Mouse (Mus musculus) ES-E14 (cell line): ENCODE results near the gene Gm28047. TPM values are rescaled to one million over a fixed set of nuclear protein-coding genes. Genes with fewer than 3 reads are reported as not detected.

Experiments used
- DNase-seq: peaks from one replicate; pipeline ENCODE4 v3.0.0-alpha.2; 2013; ENCODE audit warnings: low read depth, low spot score
- H3K27ac ChIP-seq: 2 replicates; pipeline ENCODE4 v1.5.1; 2012; ENCODE audit warnings: low read depth, mild to moderate bottlenecking, low read length, moderate library complexity, mixed read lengths; ENCODE audit not compliant: poor library complexity, insufficient read depth, severe bottlenecking
- H3K36me3 ChIP-seq: 2 replicates; pipeline ENCODE4 v1.6.1; 2012; ENCODE audit warnings: mild to moderate bottlenecking, low read length, moderate library complexity, mixed read lengths; ENCODE audit not compliant: control insufficient read depth, poor library complexity, insufficient read depth, severe bottlenecking
- H3K4me1 ChIP-seq, 2 experiments: fragments of 150-350 bp in 1 of 2; sonication (generic) in 1 of 2; 2 replicates each; pipeline ENCODE4 v1.6.1; 2012; ENCODE audit warnings: low read length in 2 of 2, mild to moderate bottlenecking in 1 of 2, mixed read lengths in 1 of 2; ENCODE audit not compliant: control insufficient read depth in 2 of 2, insufficient read depth in 2 of 2, poor library complexity in 1 of 2
- H3K4me3 ChIP-seq, 2 experiments: fragments of 150-350 bp in 1 of 2; sonication (generic) in 1 of 2; 2 replicates each; pipeline ENCODE4 v1.5.1; 2012; ENCODE audit warnings: low read length in 2 of 2, low read depth in 1 of 2, mild to moderate bottlenecking in 1 of 2, mixed read lengths in 1 of 2; ENCODE audit not compliant: insufficient read depth in 1 of 2, poor library complexity in 1 of 2, severe bottlenecking in 1 of 2
- H3K9ac ChIP-seq: 2 replicates; pipeline ENCODE4 v1.6.1; 2012; ENCODE audit warnings: low read depth, mild to moderate bottlenecking, low read length, mixed read lengths; ENCODE audit not compliant: poor library complexity, insufficient read depth, severe bottlenecking
- H3K9me3 ChIP-seq: fragments of 150-350 bp; sonication (generic); 2 replicates; pipeline ENCODE4 v1.6.1; 2012; ENCODE audit warnings: low read depth, mild to moderate bottlenecking, low read length; ENCODE audit not compliant: control insufficient read depth, insufficient read depth
- CHD2 ChIP-seq: IDR thresholded peaks from 2 replicates; pipeline ENCODE4 v1.6.1; 2014; ENCODE audit warnings: mild to moderate bottlenecking, low read depth, low read length, inconsistent platforms
- HCFC1 ChIP-seq: IDR thresholded peaks from 2 replicates; pipeline ENCODE4 v1.6.1; 2012; ENCODE audit warnings: low read length, inconsistent platforms, borderline replicate concordance; ENCODE audit not compliant: insufficient read depth
- MAFK ChIP-seq: IDR thresholded peaks from 2 replicates; pipeline ENCODE4 v1.6.1; 2014; ENCODE audit warnings: mild to moderate bottlenecking, low read depth, low read length, inconsistent platforms; ENCODE audit not compliant: insufficient read depth
- ZC3H11A ChIP-seq: IDR thresholded peaks from 2 replicates; pipeline ENCODE4 v1.6.1; 2012; ENCODE audit warnings: low read depth, mild to moderate bottlenecking, inconsistent platforms, low read length, borderline replicate concordance
- ZNF384 ChIP-seq: IDR thresholded peaks from 2 replicates; pipeline ENCODE4 v1.6.1; 2012; ENCODE audit warnings: low read depth, low read length, inconsistent platforms
- in situ Hi-C, 2 experiments: fragments of 600-800 bp; cut with MboI; formaldehyde crosslinking; loops; one replicate each; pipeline ENCODE4 v1.15.1; 2025; ENCODE audit warnings: low sequenced_read_pairs in 2 of 2, inconsistent platforms in 1 of 2; ENCODE audit not compliant: unreplicated experiment in 2 of 2
- total RNA-seq: library from RNA; depleted of rRNA; stranded (reverse); fragments of 300-350 nt; gene quantifications from 2 replicates; pipeline ENCODE4 v1.2.3, GENCODE M21; 2012

Gm28047 gene
- total RNA-seq, 1 experiment, result not detected

DNA sequence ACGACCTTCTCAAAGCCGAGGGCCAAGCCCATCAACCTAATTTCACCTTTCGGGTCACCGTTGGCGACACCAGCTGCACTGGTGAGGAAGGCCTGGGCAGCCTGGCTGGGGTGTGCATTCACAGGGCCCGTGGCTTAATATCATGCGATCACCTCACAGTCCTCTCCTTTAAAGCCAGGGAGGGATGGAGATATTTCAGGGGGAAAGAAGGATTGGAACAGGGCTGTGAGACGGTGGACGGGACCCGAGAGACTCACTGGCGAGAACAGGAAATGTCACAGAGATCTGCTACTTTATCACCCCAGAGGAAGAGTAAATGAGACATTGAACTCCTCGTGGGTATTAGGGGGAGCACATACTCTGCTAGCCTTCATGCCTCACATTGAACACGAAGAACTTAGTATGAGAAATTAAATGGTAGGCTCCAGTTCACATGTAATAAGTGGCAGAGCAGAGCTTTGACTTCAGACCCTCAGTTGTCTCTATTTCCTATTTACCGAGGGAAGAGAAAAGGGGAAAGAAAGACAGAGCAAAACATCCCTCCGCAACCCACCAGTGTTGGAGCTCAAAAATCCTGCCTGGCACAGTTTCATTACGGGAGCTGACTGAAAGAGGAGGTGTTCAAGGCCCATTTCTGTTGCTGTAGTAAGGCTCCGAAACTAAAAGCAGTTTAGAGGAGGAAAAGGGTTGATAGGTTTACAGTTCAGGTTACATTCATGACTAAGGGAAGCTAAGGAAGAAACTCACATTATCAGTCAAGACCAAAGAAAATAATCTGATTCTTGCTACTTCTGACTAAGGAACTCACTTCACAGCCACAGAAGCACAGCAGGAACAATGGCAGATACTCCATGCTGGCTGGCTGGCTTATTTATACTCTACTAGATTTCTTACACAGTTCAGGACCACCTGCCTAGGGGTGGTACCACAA, 105.4 kb downstream of the Gm28047 start:
- Histone ChIP-seq H3K36me3 (peaks cover 31% of the 10 kb centered on the region), H3K9me3 (no peaks in the 10 kb centered on the region), H3K4me1 (peaks cover 0 to 9% of the 10 kb centered on the region in 2 experiments; a peak in 2 of 4 replicates), H3K27ac (no peak overlapping the region; the same call in 1 of the 2 replicates), H3K4me3 (peak overlapping the region; percentile 92 to 93), H3K9ac (peak overlapping the region; percentile 99)
- no peak for TF ChIP-seq ZC3H11A
- TF ChIP-seq HCFC1, result no peak
- no peak for TF ChIP-seq MAFK
- no peak for TF ChIP-seq ZNF384
- TF ChIP-seq CHD2, result no peak
- no peak for DNase-seq
- in situ Hi-C loops, result no loop called here

DNA sequence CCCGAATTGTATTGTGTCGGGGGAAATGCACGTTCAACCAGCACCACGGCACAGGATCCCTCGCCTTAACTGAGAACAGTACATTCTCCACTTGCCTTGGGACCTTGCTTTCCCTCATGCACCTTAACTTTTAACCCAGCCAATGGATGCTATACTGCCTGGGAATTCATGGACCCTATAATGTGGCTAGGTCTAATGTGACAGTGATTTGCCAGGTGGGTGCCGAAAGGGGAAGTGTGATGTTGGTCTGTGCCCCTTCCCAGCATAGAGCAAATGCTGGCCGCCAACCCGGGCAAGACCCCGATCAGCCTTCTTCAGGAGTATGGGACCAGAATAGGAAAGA, 106.0 kb downstream of the Gm28047 start:
- H3K4me3 ChIP-seq, result peak overlapping the region; percentile 92 to 93
- no peak for TF ChIP-seq HCFC1
- no peak for TF ChIP-seq ZNF384
- no peak for TF ChIP-seq CHD2
- TF ChIP-seq MAFK, result no peak
- TF ChIP-seq ZC3H11A, result no peak
- no peaks in the 10 kb centered on the region for H3K9me3 ChIP-seq
- peaks cover 29% of the 10 kb centered on the region for H3K36me3 ChIP-seq
- DNase-seq, result no peak
- in situ Hi-C loops, result no loop called here
- H3K27ac ChIP-seq, result peak overlapping the region; percentile 99; the same call in 1 of the 2 replicates
- H3K9ac ChIP-seq, result peak overlapping the region; percentile 99
- H3K4me1 ChIP-seq, result peaks cover 0 to 9% of the 10 kb centered on the region in 2 experiments; a peak in 2 of 4 replicates

DNA sequence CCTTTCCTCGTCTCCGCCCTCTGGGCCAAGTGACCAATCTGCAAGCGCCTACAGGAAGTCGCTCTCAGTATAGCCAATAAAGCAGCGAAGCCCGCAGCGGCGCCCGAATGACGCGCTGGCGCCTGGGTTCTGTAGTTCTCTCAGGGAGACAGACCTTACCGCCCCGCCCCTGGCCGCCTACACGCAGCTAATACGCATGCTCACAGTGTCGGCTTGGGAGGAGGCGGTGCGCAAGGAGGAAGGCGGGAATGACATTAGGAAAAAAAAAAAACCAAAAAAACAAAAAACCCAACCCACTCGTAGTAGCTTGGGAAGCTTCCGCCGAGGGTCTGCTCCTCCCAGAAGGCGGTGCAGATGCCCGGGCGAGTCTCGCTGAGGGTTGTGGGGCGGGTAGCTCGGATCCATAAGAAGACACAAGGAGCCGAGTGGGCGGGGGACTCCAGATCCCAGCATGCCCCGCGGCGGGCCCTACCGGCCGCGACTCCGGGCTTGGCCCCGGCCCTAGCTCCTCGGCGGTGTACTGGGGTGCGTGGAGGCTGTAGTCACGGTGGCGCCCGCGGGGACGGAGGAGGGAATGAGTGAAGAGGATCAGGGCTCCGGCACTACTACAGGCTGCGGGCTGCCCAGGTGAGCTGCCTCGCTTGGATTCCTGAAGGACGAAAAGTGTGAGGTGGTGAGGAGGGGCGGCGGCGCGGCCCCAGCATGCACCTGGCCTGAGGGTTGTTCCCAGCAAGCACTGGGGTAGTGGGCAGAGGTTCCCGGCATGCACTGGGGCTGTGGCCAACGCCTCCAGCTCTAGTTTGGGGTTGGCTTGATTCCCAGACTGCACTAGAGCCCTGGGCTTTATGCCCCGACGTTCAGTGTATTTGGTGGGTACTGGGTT, 106.7 kb downstream of the Gm28047 start, which contains the start of gene Tarbp2:
Gene Tarbp2, plus strand, starts transcription at position 217 of the 883 bp plus-strand sequence.
- peak within 1 kb of the TSS; percentile 99 for H3K27ac ChIP-seq
- peak within 1 kb of the TSS; percentile 92 to 93 for H3K4me3 ChIP-seq
- peaks cover 26% of the 10 kb centered on the region for H3K36me3 ChIP-seq
- H3K9me3 ChIP-seq, result no peaks in the 10 kb centered on the region
- H3K4me1 ChIP-seq, result peaks cover 0 to 9% of the 10 kb centered on the region in 2 experiments; a peak in 2 of 4 replicates
- TF ChIP-seq CHD2 (0 out of 2 replicates have a peak, but pooled peaks have one; percentile 31), ZC3H11A (no peak), HCFC1 (peak; percentile 87), ZNF384 (peak; percentile 97), MAFK (no peak)
- in situ Hi-C loops, result no loop called here
- peak within 1 kb of the TSS; percentile 99 for H3K9ac ChIP-seq
- DNase-seq, result peak; percentile 99

DNA sequence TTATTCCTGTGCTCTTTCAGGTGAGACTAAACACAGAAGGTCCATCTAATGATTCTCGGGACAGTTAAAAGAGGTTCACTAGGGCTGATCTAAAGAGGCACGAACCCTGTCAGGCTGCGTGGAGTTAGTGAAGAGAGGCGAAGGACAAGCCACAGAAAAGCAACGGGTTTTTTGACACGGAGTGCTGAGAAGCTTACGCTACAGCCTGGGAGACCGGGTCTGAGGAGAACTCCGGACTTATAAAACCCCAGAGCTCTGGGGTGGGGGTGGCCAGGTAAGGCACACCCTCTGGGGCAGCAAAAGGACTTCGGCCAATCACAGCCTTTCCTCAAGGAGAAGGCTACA, 107.3 kb downstream of the Gm28047 start:
- in situ Hi-C loops, result no loop called here
- Histone ChIP-seq H3K4me1 (peaks cover 0 to 9% of the 10 kb centered on the region in 2 experiments; a peak in 2 of 4 replicates), H3K27ac (no peak overlapping the region)

More for the DNA sequence above, 107.3 kb downstream of the Gm28047 start:
- no peak for TF ChIP-seq MAFK
- no peak for TF ChIP-seq ZC3H11A
- TF ChIP-seq CHD2, result no peak
- no peak for TF ChIP-seq HCFC1
- TF ChIP-seq ZNF384, result no peak
- peak overlapping the region; percentile 63 for H3K9ac ChIP-seq
- H3K9me3 ChIP-seq, result no peaks in the 10 kb centered on the region
- no peak for DNase-seq
- H3K4me3 ChIP-seq, result peak overlapping the region; percentile 80 to 84
- H3K36me3 ChIP-seq, result peaks cover 21% of the 10 kb centered on the region
